Mouse (Mus musculus) ovary, postnatal 36 days (tissue): ENCODE data around the gene Larp1.

Source experiments
- DNase-seq: peaks from one replicate; pipeline ENCODE4 v3.0.0; 2022; ENCODE audit warnings: low spot score, mixed read lengths

Larp1 gene

GRCm38 (mm10) chr11:58003126-58003525 is 5.7 kb upstream of the Larp1 start:
- no peak for DNase-seq

- peak; percentile 40 for DNase-seq
Observed at GRCm38 (mm10) chr11:58003734-58004133, 5.1 kb upstream of the Larp1 start.

- DNase-seq = no peak
Observed at GRCm38 (mm10) chr11:58005110-58005509, 3.8 kb upstream of the Larp1 start.

- no peak for DNase-seq
Observed at GRCm38 (mm10) chr11:58008013-58008412, 851 bp upstream of the Larp1 start.

GRCm38 (mm10) chr11:58008437-58009050 is 320 bp upstream of the Larp1 start:
- peak; percentile 85 for DNase-seq

GRCm38 (mm10) chr11:58009516-58010141 is 765 bp downstream of the Larp1 start:
- peak; percentile 76 for DNase-seq

- DNase-seq = no peak
Observed at GRCm38 (mm10) chr11:58010226-58010781, 1.4 kb downstream of the Larp1 start.

- no peak for DNase-seq
Observed at GRCm38 (mm10) chr11:58010930-58011329, 2.1 kb downstream of the Larp1 start.

- no peak for DNase-seq
Observed at GRCm38 (mm10) chr11:58011813-58012212, 2.9 kb downstream of the Larp1 start.

- no peak for DNase-seq
Observed at GRCm38 (mm10) chr11:58012674-58013073, 3.8 kb downstream of the Larp1 start.

- no peak for DNase-seq
Observed at GRCm38 (mm10) chr11:58013100-58013499, 4.2 kb downstream of the Larp1 start.

GRCm38 (mm10) chr11:58014604-58015003 is 5.7 kb downstream of the Larp1 start:
- no peak for DNase-seq

GRCm38 (mm10) chr11:58015339-58015738 is 6.5 kb downstream of the Larp1 start:
- no peak for DNase-seq

- no peak for DNase-seq
Observed at GRCm38 (mm10) chr11:58016371-58016770, 7.5 kb downstream of the Larp1 start.

GRCm38 (mm10) chr11:58017422-58017821 is 8.6 kb downstream of the Larp1 start:
- DNase-seq = no peak

GRCm38 (mm10) chr11:58018287-58018686 is 9.4 kb downstream of the Larp1 start:
- DNase-seq = no peak

- no peak for DNase-seq
Observed at GRCm38 (mm10) chr11:58018701-58019100, 9.8 kb downstream of the Larp1 start.

- no peak for DNase-seq
Observed at GRCm38 (mm10) chr11:58021095-58021494, 12.2 kb downstream of the Larp1 start.

- DNase-seq = no peak
Observed at GRCm38 (mm10) chr11:58021618-58022017, 12.8 kb downstream of the Larp1 start.

- DNase-seq = no peak
Observed at GRCm38 (mm10) chr11:58024271-58024670, 15.4 kb downstream of the Larp1 start.

- DNase-seq = no peak
Observed at GRCm38 (mm10) chr11:58024671-58025070, 15.8 kb downstream of the Larp1 start.

GRCm38 (mm10) chr11:58025881-58026280 is 17.0 kb downstream of the Larp1 start:
- no peak for DNase-seq

- no peak for DNase-seq
Observed at GRCm38 (mm10) chr11:58026337-58026736, 17.5 kb downstream of the Larp1 start.

GRCm38 (mm10) chr11:58026860-58027259 is 18.0 kb downstream of the Larp1 start:
- no peak for DNase-seq
